Mouse (Mus musculus): ENCODE results near the gene Idh3a.
"Not testable (repeated sequence)": the region's sequence is repeated elsewhere in the genome, so short reads cannot be mapped to it uniquely, and the experiment has no call there.

Idh3a gene

GRCm38 (mm10) chr9:54586199-54587061 lies at the start of gene Idh3a:
Gene Idh3a, plus strand, starts transcription at chr9:54586334.
- DNase-seq (ENCODE audit: low spot score): peak; percentile 91

- no peak for DNase-seq (ENCODE audit: low spot score)
These were observed 49.1 kb upstream of the Idh3a start for GRCm38 (mm10) chr9:54537030-54537429.

GRCm38 (mm10) chr9:54537480-54537879 lies 48.7 kb upstream of the Idh3a start:
- DNase-seq (ENCODE audit: low spot score): no peak

- no peak for DNase-seq (ENCODE audit: low spot score)
These were observed 47.9 kb upstream of the Idh3a start for GRCm38 (mm10) chr9:54538244-54538643.

GRCm38 (mm10) chr9:54538684-54539083 lies 47.5 kb upstream of the Idh3a start, which contains the start of gene Sh2d7:
Gene Sh2d7, plus strand, starts transcription at chr9:54538984.
- no peak for DNase-seq (ENCODE audit: low spot score)

GRCm38 (mm10) chr9:54540801-54541200 lies 45.3 kb upstream of the Idh3a start:
- DNase-seq (ENCODE audit: low spot score): no peak

- DNase-seq (ENCODE audit: low spot score): no peak
These were observed 41.8 kb upstream of the Idh3a start for GRCm38 (mm10) chr9:54544212-54544953.

GRCm38 (mm10) chr9:54544954-54545315 lies 41.2 kb upstream of the Idh3a start:
- DNase-seq (ENCODE audit: low spot score): no peak

- DNase-seq (ENCODE audit: low spot score): no peak
These were observed 38.6 kb upstream of the Idh3a start for GRCm38 (mm10) chr9:54547536-54547935.

- no peak for DNase-seq (ENCODE audit: low spot score)
These were observed 36.7 kb upstream of the Idh3a start for GRCm38 (mm10) chr9:54549433-54549832.

- no peak for DNase-seq (ENCODE audit: low spot score)
These were observed 33.7 kb upstream of the Idh3a start for GRCm38 (mm10) chr9:54552409-54552808.

- DNase-seq (ENCODE audit: low spot score): no peak
These were observed 31.1 kb upstream of the Idh3a start for GRCm38 (mm10) chr9:54555044-54555443.

GRCm38 (mm10) chr9:54558731-54559130 lies 27.4 kb upstream of the Idh3a start:
- no peak for DNase-seq (ENCODE audit: low spot score)

GRCm38 (mm10) chr9:54559771-54560471 lies 26.2 kb upstream of the Idh3a start, which contains the start of gene Cib2:
Gene Cib2, minus strand, starts transcription at chr9:54560218.
- DNase-seq (ENCODE audit: low spot score): peak; percentile 31

GRCm38 (mm10) chr9:54560831-54561601 lies 25.1 kb upstream of the Idh3a start:
- DNase-seq (ENCODE audit: low spot score): no peak

GRCm38 (mm10) chr9:54566958-54567357 lies 19.2 kb upstream of the Idh3a start:
- DNase-seq (ENCODE audit: low spot score): no peak

GRCm38 (mm10) chr9:54568732-54569131 lies 17.4 kb upstream of the Idh3a start:
- DNase-seq (ENCODE audit: low spot score): no peak

- DNase-seq (ENCODE audit: low spot score): no peak
These were observed 14.8 kb upstream of the Idh3a start for GRCm38 (mm10) chr9:54571130-54571839.

GRCm38 (mm10) chr9:54583712-54584111 lies 2.4 kb upstream of the Idh3a start:
- DNase-seq (ENCODE audit: low spot score): no peak

GRCm38 (mm10) chr9:54584127-54584526 lies 2.0 kb upstream of the Idh3a start:
- not testable (repeated sequence) for DNase-seq (ENCODE audit: low spot score)

- no peak for DNase-seq (ENCODE audit: low spot score)
These were observed 315 bp upstream of the Idh3a start for GRCm38 (mm10) chr9:54585839-54586198.
